Mouse (Mus musculus): ENCODE data around the gene Dmtf1.

DNA sequence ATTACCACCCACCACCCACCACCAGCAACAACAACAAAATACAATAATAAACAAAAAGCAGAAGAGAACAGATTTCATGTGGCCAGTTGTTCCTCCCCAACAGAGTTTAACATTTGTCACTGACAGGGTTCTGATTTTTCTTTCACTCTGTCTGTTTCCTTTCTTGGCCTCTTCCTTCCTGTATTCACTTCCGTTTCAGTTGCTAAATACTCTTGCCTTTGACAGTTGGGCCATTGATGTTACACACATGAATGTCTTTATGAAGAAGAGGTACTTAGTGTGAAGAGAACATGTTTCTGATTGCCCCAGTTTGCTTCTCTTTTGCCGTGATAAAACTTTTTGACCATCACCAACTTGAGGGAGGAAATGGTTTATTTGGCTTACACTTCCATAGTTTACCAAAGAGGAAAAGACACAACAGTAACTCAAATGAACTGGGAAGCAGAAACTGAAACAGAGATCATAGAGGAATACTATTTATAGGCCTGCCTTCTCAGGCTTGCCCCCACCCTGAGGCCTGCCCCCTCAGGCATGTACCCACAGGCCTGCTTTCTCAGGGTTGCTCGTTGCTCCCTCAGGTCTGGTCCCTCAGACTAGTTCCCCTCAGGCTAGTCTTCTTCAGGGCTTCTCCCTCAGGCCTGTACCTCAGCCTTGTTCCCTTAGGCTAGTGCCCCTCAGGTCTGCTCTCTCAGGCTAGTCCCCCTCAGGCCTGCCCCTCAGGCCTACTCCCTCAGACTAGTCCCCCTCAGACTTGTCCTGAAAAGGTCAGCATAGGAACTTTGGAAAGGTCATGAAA lies 74.5 kb downstream of the Dmtf1 start:
- no peak for TF ChIP-seq CTCF (IDR thresholded peaks at IDR 0.05)
- no peak for TF ChIP-seq POLR2A (IDR thresholded peaks at IDR 0.05; ENCODE audit: insufficient read depth, low read depth, low read length)
- TF ChIP-seq EP300 (IDR thresholded peaks at IDR 0.05; ENCODE audit: insufficient read depth, low read depth, low read length), result no peak

Measured in heart, adult 2 months (tissue).